Mouse (Mus musculus) kidney, adult 18-20 months (tissue): ENCODE results near the gene Olfr374.
"Not testable (repeated sequence)": the region's sequence is repeated elsewhere in the genome, so short reads cannot be mapped to it uniquely, and the experiment has no call there.

ENCODE experiments used
- DNase-seq: peaks from one replicate; pipeline ENCODE4 v3.0.0; 2021

Gene Olfr374

DNA sequence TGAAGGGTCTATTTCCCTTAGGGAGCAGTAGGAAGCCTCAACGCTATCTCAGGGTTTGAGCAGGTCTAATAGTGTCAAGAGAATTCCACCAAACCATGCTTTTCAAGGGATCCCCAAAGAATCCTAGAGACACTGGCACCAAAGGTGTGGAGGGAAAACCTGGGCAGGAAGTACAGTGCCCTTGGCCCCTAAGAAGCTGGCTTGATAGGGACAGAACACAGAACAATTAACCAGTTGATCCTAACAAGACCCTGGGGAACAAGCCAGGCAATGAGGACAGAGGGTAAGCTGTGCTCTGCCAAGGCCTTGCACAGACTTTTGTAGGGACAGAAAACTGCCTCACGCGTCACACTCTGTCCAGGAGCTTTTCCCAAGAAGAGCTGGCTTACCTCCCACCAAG is at the start of gene Olfr374:
TSS of gene Olfr374 (plus strand) at position 301 of the 400 bp plus-strand sequence.
- DNase-seq, result no peak

- not testable (repeated sequence) for DNase-seq
Measured at GRCm38 (mm10) chr8:72057643-72058042, 49.2 kb upstream of the Olfr374 start.

- not testable (repeated sequence) for DNase-seq
Measured at GRCm38 (mm10) chr8:72066819-72067399, 39.9 kb upstream of the Olfr374 start.

GRCm38 (mm10) chr8:72082877-72083276 is 24.0 kb upstream of the Olfr374 start, which contains the start of gene Olfr373:
TSS of gene Olfr373 (plus strand) at chr8:72083177.
- not testable (repeated sequence) for DNase-seq

DNA sequence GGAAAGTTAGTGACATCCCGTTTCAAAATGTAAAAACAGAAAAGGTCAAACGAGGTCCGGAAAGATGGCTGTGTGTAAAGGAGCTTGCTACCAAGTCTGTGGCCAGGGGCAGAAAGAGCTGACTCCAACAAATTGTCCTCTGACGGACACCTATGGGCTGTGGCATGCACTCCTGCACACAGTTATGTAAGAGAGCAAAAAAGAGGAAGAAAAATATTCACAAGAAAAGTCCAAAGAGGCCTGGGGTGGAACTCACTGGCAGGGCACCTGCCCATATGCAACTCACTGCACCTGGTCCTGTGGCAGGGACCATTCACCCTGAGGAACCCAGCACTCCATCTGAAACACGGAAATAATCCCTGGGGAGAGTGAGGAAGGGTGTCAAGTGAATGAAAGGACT is 22.1 kb upstream of the Olfr374 start:
- no peak for DNase-seq

- not testable (repeated sequence) for DNase-seq
Measured at GRCm38 (mm10) chr8:72087611-72088010, 19.2 kb upstream of the Olfr374 start.

DNA sequence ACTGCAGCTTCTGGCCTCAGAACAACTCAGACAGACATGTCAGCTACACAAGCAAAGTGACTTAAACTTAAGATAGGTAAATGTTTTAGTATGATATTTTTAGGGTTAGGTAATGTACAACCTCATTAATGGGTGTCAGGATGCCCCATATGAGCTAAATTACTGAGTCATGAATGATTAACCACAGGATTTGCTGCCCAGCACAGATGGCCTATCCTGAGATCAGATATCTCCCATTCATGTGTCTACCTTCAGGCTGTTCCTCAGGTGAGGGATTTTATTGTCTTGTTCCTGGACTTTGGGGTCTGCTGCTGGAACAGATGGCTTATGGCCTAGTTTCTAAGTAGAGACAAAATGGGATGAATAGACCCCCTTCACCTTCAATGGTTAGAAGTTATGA is 10.1 kb upstream of the Olfr374 start:
- not testable (repeated sequence) for DNase-seq

GRCm38 (mm10) chr8:72099377-72100103 is 7.3 kb upstream of the Olfr374 start:
- peak; percentile 32 for DNase-seq

GRCm38 (mm10) chr8:72105165-72105564 is 1.7 kb upstream of the Olfr374 start:
- DNase-seq, result no peak

- no peak for DNase-seq
Measured at GRCm38 (mm10) chr8:72110876-72111275, 4.0 kb downstream of the Olfr374 start.

DNA sequence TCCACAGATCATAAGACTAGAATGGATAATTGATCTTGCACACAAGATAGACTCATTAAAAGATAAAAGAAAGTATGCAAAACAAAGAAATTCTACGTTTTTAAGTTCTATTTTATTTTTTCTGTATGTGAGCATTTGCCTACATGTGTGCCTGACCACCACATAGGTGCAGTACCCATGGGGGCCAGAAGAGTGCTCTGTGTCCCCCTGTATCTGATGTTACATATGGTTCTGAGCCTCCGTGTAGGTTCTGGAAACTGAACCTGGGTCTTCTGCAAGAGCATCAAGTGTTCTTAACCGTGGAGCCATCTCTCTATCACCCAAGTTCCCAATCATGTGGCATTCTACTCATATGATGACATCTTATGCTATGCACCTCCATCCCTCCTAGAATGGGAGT is 5.6 kb downstream of the Olfr374 start:
- no peak for DNase-seq

- DNase-seq, result no peak
Measured at GRCm38 (mm10) chr8:72115202-72115601, 8.4 kb downstream of the Olfr374 start.

GRCm38 (mm10) chr8:72118616-72119015 is 11.8 kb downstream of the Olfr374 start:
- DNase-seq, result no peak

DNA sequence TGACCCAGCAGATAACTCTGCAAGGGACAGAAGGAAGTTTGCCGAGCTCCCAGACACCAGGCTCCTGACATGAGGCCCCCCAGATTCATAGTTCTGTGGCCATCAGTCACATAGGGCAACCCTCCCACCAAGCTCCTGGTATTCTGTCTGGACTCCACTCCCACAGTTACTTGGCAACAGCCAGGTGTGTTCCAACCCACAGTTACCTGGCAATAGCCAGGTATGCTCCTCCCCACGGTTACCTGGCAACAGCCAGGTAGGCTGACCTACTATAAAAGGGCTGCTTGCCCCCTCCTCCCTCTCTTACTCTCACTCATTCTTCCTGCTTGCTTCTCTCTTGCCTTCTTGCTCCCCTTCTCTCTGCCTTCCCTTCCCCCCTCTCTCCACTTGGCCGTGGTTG is 14.6 kb downstream of the Olfr374 start:
- not testable (repeated sequence) for DNase-seq

DNA sequence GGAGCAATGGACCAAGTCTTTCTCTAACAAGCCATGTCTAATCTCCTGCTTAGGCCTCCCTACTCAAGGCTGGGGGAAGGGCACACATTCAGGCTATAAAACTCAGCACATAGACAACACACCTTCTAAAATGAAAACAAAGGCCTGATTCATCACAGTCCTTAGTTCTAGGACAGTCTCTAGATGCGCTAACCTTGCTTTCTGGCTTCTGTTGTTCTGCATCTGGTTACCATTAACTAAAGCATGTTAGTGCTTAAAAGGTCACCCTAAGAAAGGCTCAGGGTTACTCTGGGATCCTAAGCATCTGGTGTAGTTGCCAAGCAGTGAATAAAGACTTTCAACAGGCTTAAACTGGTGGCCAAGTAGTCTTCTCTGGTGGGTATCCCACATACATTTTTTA is 15.2 kb downstream of the Olfr374 start:
- DNase-seq, result no peak

GRCm38 (mm10) chr8:72127834-72128233 is 21.0 kb downstream of the Olfr374 start:
- no peak for DNase-seq

DNA sequence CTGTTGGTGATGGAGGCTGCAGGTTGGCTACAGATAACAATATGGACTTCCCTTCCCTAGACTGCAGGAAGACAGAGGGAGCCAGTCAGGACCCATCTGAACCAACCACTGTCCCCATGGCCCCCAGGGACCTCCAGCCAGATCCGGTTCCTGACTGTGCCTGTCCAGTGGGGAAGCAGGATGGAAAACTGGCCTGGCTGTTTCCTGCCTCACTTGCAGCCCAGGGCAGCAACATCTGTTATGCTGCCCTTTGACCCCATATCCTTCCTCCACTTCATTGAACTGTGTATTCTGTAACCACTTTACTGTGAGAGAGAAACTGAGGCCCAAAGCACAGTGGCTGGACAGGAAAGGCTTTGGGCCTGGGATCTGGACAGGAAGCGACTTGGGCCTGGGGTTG is 24.4 kb downstream of the Olfr374 start:
- peak; percentile 28 for DNase-seq

- DNase-seq, result no peak
Measured at GRCm38 (mm10) chr8:72131901-72132300, 25.1 kb downstream of the Olfr374 start.

DNA sequence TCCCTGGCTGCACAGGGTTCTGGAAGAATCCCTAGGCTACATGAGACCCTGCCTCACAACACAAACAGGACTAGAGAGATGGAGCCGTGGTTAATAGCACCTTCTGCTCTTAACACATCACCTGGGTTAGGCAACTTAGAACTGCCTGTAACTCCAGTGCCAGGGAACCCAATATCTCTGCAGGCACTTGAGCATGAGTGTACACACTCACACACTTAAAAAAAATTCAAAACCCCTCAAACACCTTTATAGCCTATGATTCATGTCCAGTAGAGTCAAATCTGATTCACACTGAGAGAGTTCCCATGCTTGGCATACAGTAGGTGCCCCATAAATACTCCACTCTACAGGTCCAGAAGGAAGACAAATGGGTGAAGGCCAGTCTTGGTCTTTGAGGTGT is 25.6 kb downstream of the Olfr374 start:
- DNase-seq, result no peak

GRCm38 (mm10) chr8:72132891-72133290 is 26.1 kb downstream of the Olfr374 start:
- peak; percentile 22 for DNase-seq

GRCm38 (mm10) chr8:72133507-72133906 is 26.7 kb downstream of the Olfr374 start:
- DNase-seq, result no peak

- peak; percentile 80 for DNase-seq
Measured at GRCm38 (mm10) chr8:72134756-72135445, 28.1 kb downstream of the Olfr374 start, which contains the start of gene Tpm4. TSS of gene Tpm4 (plus strand) at chr8:72134975.

DNA sequence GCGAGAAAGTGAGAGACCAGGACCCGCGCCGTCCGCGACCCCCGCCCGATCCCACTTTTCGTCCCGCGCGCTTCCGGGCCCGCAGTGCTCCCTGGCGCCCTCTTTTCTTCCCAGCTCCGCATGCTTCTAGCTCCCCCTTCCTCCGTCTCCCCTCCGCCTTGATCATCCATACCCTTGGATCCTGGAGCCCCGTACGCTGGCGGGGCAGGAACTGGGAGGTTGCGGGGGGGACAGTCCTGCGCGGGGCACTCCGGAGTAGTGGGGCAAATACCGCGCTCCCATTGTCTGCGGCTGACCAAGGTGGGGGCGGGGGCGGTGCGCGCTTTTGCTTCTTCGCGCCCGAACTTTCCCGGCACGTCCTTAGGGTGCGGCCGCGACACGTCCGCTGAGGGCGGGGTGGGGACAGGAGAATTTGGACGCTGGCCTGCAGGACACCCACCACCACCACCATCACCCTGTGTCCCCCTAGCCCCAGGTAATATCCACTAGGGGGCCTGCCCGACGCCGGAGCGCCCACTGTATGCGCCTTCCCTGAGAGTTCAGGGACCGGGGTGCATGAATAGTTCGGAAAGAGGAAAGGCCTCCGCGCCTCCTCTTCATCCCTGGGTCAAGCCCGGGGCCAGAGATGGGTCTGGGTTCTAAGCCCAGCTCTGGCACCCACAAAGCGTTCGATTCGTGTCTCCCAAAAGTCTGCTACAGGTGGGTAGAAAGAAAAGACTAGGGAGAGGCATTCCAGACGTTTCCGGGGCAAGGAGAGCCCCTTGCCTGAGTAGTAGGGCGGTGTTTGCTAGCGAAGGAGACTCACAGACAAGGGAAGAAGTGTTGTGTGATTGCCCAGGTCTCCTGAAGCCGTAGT is 28.8 kb downstream of the Olfr374 start:
- DNase-seq, result peak; percentile 58
